Mouse (Mus musculus): Measurements from ENCODE around the gene Map4k2. TPM values are rescaled to one million over a fixed set of nuclear protein-coding genes. Genes with fewer than 3 reads are reported as not detected.

Map4k2 gene
- total RNA-seq, 2 experiments from 2014 or later = 37.5 to 42.8 TPM

DNA sequence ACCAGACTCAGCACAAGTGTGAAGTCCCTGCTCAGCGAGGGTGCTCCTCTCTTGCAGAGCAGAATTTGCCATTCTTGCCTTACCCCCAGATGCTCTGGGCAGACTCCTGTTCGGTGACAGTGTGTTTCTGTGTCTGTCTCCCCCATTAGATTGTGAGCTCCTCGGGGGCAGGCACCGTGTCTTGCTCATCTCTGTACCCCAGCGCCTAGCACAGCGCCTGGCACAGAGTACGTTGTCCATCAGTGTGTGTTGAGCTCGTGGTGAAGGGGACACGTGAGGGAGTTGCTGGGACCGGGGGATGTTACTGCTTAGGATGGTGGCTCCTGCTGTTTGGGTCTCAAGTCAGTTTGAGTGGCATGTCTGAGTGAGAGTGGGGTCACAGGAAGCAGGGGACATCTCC lies 62.9 kb downstream of the Map4k2 start:
- DNase-seq = no peak

Small RNA genes within 50 kb of the gene (microRNA-seq; reads per million reads assigned to microRNA genes)
- 1.4 to 2.1 reads per million in 2 experiments for gene Mir6989

Other genes with a start within 250 kb of the Map4k2 start
- under 1 TPM; 0.60 to 0.68 TPM for gene AC131692.1, start 246.7 kb upstream of the Map4k2 start, total RNA-seq (2021)
- under 1 TPM; 0.50 to 0.52 TPM for gene Naaladl1, start 235.4 kb upstream of the Map4k2 start, total RNA-seq (2021)
- gene Sac3d1, start 222.5 kb upstream of the Map4k2 start, total RNA-seq (2021) = 10 to 100 TPM; 17.4 to 17.6 TPM
- gene Snx15, start 212.8 kb upstream of the Map4k2 start, total RNA-seq (2021) = 10 to 100 TPM; 13.4 to 13.7 TPM
- under 1 TPM; 0.21 to 0.38 TPM for gene Batf2, start 200.2 kb upstream of the Map4k2 start, total RNA-seq (2021)
- 10 to 100 TPM; 62.3 to 62.8 TPM for gene Arl2, start 199.6 kb upstream of the Map4k2 start, total RNA-seq (2021)
- not detected for gene Majin, start 156.7 kb upstream of the Map4k2 start, total RNA-seq (2021)
- gene Gpha2, start 114.8 kb upstream of the Map4k2 start, total RNA-seq (2021) = not detected
- 10 to 100 TPM; 30.1 to 30.2 TPM for gene Ppp2r5b, start 105.3 kb upstream of the Map4k2 start, total RNA-seq (2021)
- 10 to 100 TPM; 15.9 to 16.2 TPM for gene Atg2a, start 99.5 kb upstream of the Map4k2 start, total RNA-seq (2021)
- gene Ehd1, start 64.4 kb upstream of the Map4k2 start, total RNA-seq (2021) = 100 to 1,000 TPM in 1 of 2 experiments, 10 to 100 TPM in 1; 97.8 to 114 TPM
- 1 to 10 TPM; 8.2 to 10.0 TPM for gene Cdc42bpg, start 34.7 kb upstream of the Map4k2 start, total RNA-seq (2021)
- 10 to 100 TPM; 16.6 to 18.5 TPM for gene Men1, start 6.2 kb upstream of the Map4k2 start, total RNA-seq (2021)
- 100 to 1,000 TPM; 181 to 188 TPM for gene Sf1, start 22.6 kb downstream of the Map4k2 start, total RNA-seq (2021)
- 100 to 1,000 TPM; 455 to 466 TPM for gene Pygm, start 43.3 kb downstream of the Map4k2 start, total RNA-seq (2021)
- gene Rasgrp2, start 58.2 kb downstream of the Map4k2 start, total RNA-seq (2021) = 10 to 100 TPM; 42.6 to 45.1 TPM
- 1 to 10 TPM; 3.5 to 3.7 TPM for gene Nrxn2, start 77.6 kb downstream of the Map4k2 start, total RNA-seq (2021)
- not detected for gene Slc22a12, start 201.9 kb downstream of the Map4k2 start, total RNA-seq (2021)

Measured in heart, postnatal 4 days (tissue).